Mouse (Mus musculus): ENCODE results near the gene Cox8b. TPM values are rescaled to one million over a fixed set of nuclear protein-coding genes. Genes with fewer than 3 reads are reported as not detected.

Cox8b gene
- total RNA-seq (2014; fragmentation: Nextera tagmentation) (not detected in 2 replicates), total RNA-seq (2017) (not detected in 2 replicates)

- ATAC-seq (replicated peaks; ENCODE audit: low FRiP score, low TSS enrichment, poor library complexity, severe bottlenecking) = no peak
Observed at GRCm38 (mm10) chr7:140900220-140900619, at the start of gene Cox8b. TSS of gene Cox8b (minus strand) at chr7:140900446.

GRCm38 (mm10) chr7:140949255-140949654 lies 49.0 kb upstream of the Cox8b start:
- no peak for ATAC-seq (replicated peaks; ENCODE audit: low FRiP score, low TSS enrichment, poor library complexity, severe bottlenecking)

GRCm38 (mm10) chr7:140948161-140948560 lies 47.9 kb upstream of the Cox8b start:
- no peak for ATAC-seq (replicated peaks; ENCODE audit: low FRiP score, low TSS enrichment, poor library complexity, severe bottlenecking)

- 0 out of 2 replicates have a peak, but pooled peaks have one; percentile 5 for ATAC-seq (replicated peaks; ENCODE audit: low FRiP score, low TSS enrichment, poor library complexity, severe bottlenecking)
Observed at GRCm38 (mm10) chr7:140946980-140947379, 46.7 kb upstream of the Cox8b start.

DNA sequence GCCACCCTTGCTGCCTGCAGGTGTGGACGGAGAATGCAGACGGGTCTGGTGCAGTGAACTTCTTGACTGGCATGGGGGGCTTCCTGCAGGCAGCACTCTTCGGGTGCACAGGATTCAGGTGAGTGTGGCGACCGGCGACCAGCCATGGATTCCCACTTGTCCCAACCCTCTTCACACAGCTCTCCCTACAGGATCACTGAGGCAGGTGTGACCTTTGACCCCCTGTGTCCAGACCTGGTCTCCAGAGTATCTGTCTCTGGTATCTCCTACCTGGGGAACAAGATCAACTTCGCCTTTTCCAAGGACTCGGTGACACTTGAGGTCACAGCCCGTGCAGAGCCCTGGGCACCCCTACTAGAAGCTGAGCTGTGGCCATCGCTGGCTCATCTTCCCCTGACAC lies 46.1 kb upstream of the Cox8b start:
- ATAC-seq (replicated peaks; ENCODE audit: low FRiP score, low TSS enrichment, poor library complexity, severe bottlenecking) = no peak

- no peak for ATAC-seq (replicated peaks; ENCODE audit: low FRiP score, low TSS enrichment, poor library complexity, severe bottlenecking)
Observed at GRCm38 (mm10) chr7:140945247-140945646, 45.0 kb upstream of the Cox8b start.

- no peak for ATAC-seq (replicated peaks; ENCODE audit: low FRiP score, low TSS enrichment, poor library complexity, severe bottlenecking)
Observed at GRCm38 (mm10) chr7:140944236-140944635, 44.0 kb upstream of the Cox8b start.

- no peak for ATAC-seq (replicated peaks; ENCODE audit: low FRiP score, low TSS enrichment, poor library complexity, severe bottlenecking)
Observed at GRCm38 (mm10) chr7:140943356-140943755, 43.1 kb upstream of the Cox8b start.

- ATAC-seq (replicated peaks; ENCODE audit: low FRiP score, low TSS enrichment, poor library complexity, severe bottlenecking) = no peak
Observed at GRCm38 (mm10) chr7:140942811-140943210, 42.6 kb upstream of the Cox8b start.

DNA sequence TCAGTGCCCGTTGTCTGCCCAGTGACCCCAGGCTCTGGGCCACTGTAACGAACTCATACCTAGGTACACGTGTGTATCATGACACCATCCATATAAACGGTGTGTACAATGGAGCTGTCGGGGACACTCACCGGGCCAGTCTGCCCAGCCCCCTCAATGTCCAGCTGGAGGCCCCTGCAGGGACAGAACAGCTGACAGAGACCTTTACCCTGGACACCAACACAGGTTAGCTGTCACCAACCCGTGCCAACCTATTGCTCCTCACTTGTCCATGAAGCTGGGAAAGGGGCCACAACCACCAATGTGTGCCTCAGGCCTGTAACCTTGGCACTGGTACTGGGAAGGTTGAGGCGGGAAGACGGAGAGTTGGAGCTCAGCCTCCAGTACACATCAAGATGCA lies 42.1 kb upstream of the Cox8b start:
- ATAC-seq (replicated peaks; ENCODE audit: low FRiP score, low TSS enrichment, poor library complexity, severe bottlenecking) = no peak

- peak; percentile 91 for ATAC-seq (replicated peaks; ENCODE audit: low FRiP score, low TSS enrichment, poor library complexity, severe bottlenecking)
Observed at GRCm38 (mm10) chr7:140941222-140942051, 41.2 kb upstream of the Cox8b start, which contains the start of gene Pgghg. TSS of gene Pgghg (plus strand) at chr7:140941391.

GRCm38 (mm10) chr7:140939669-140940171 lies 39.5 kb upstream of the Cox8b start:
- ATAC-seq (replicated peaks; ENCODE audit: low FRiP score, low TSS enrichment, poor library complexity, severe bottlenecking) = no peak

DNA sequence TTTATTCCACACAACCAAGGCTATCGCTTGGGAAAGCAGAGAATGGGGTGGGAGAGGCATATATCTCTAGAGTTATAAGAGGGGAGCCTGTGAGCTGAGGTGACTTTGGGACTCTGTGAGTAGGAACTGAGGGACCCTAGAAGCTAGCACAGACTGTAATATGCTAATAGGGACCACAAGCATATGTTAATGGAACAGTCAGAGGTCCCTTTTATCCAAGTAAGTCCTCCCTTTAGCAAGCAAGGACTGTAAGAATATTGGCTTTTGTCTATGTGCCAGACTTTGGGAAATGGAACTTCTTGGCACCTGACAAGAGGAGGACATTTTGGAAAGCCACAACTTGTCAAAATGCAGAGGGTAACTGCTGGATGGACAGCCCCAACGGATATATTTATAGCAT lies 38.6 kb upstream of the Cox8b start:
- no peak for ATAC-seq (replicated peaks; ENCODE audit: low FRiP score, low TSS enrichment, poor library complexity, severe bottlenecking)

DNA sequence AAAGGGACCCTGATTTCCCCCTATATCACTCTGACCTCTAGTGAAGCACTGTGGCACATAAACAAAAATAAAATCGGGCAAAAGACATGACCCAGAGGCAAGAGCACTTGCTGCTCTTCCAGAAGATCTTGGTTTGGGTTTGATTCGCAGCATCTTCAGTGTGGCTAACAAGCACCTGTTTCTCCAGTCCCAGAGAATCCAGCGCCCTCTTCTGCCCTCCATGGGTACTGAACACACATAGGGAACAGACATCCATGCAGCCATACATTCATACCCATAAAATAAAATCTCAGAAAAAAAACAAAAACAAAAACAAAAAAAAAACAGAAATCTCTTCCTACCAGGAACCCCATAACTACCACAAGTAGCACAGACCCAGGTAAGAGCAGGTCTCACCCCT lies 38.2 kb upstream of the Cox8b start:
- no peak; the same call in 1 of the 2 replicates for ATAC-seq (replicated peaks; ENCODE audit: low FRiP score, low TSS enrichment, poor library complexity, severe bottlenecking)

DNA sequence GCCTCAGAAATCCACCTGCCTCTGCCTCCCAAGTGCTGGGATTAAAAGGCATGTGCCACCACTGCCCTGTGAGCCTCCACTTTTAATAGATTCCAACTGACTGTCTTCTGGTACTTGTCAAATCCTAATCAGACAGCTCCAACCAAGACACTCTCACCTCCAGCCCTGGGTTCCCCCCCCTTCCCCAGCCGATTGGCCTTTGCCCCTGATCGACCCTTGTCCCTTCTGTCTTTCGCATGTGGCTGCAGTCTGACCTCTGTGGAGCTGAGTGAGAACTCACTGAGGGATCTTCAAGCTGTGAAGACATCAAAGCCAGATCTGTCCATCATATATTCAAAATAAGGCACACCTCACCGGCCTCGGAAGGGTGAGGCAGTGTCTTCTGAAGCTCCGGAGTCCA lies 26.9 kb upstream of the Cox8b start:
- no peak for ATAC-seq (replicated peaks; ENCODE audit: low FRiP score, low TSS enrichment, poor library complexity, severe bottlenecking)

GRCm38 (mm10) chr7:140923070-140923775 lies 23.0 kb upstream of the Cox8b start:
- ATAC-seq (replicated peaks; ENCODE audit: low FRiP score, low TSS enrichment, poor library complexity, severe bottlenecking) = no peak

GRCm38 (mm10) chr7:140922398-140923069 lies 22.3 kb upstream of the Cox8b start:
- peak; percentile 30 for ATAC-seq (replicated peaks; ENCODE audit: low FRiP score, low TSS enrichment, poor library complexity, severe bottlenecking)

- peak; percentile 41; the same call in 1 of the 2 replicates for ATAC-seq (replicated peaks; ENCODE audit: low FRiP score, low TSS enrichment, poor library complexity, severe bottlenecking)
Observed at GRCm38 (mm10) chr7:140921225-140921975, 21.2 kb upstream of the Cox8b start.

DNA sequence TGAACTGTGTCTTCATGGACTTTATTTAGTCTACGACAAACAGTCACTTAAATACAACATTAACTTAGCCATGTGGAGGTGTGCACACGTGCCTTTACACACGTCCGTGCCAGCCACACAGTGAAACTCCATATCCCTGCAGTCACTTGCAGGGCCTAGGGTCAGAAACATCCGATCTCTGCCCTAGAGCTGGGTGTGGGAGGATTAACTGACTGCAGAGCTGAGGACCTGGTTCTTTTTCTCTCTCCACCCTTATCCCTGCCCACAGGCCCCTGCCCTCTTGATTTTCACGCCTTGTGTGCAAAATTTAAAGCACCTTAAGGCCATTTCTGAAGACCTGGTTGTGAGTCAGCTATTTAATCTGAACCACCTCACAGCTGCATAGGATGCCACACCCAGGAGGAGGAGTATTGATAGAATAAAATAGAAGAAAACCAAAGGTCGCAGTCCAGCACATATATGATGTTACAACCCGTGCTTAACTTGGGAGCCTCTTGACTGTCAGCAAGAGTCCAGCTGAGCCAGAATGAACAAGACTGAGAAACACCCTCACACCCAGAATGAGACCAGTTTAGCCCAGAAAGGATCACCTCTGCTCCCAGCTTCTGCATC lies 20.3 kb upstream of the Cox8b start, which contains the start of gene Nlrp6:
Gene Nlrp6, plus strand, starts transcription at position 485 of the 612 bp plus-strand sequence.
- no peak for ATAC-seq (replicated peaks; ENCODE audit: low FRiP score, low TSS enrichment, poor library complexity, severe bottlenecking)
